Mouse (Mus musculus) macrophage (primary cell): ENCODE data around the gene A730061H03Rik. TPM values are rescaled to one million over a fixed set of nuclear protein-coding genes. Genes with fewer than 3 reads are reported as not detected.

Source experiments
- H3K27ac ChIP-seq: fragments of 350-480 bp; formaldehyde crosslinking; 2 replicates; pipeline ENCODE4 v1.9.0; 2021
- H3K36me3 ChIP-seq: fragments of 350-480 bp; formaldehyde crosslinking; 2 replicates; pipeline ENCODE4 v1.9.0; 2021; ENCODE audit errors: inconsistent target
- H3K4me3 ChIP-seq: fragments of 350-480 bp; formaldehyde crosslinking; 2 replicates; pipeline ENCODE4 v1.9.0; 2021; ENCODE audit errors: inconsistent target
- H3K79me2 ChIP-seq: fragments of 350-480 bp; formaldehyde crosslinking; 2 replicates; pipeline ENCODE4 v1.9.0; 2021; ENCODE audit errors: inconsistent target
- WGBS: methylation state at CpG from one replicate; pipeline ENCODE4 v1.1.7; 2026; ENCODE audit warnings: inconsistent platforms; ENCODE audit not compliant: missing documents; 5-methylcytosine and 5-hydroxymethylcytosine counted together
- polyA plus RNA-seq: library from polyadenylated mRNA; stranded (reverse); fragments of 250-400 nt; gene quantifications from 3 replicates; pipeline ENCODE4 v1.2.4, GENCODE M21; 2018; ENCODE audit warnings: inconsistent platforms

The A730061H03Rik gene
- polyA plus RNA-seq, 1 experiment from 2014 or later = not detected

DNA sequence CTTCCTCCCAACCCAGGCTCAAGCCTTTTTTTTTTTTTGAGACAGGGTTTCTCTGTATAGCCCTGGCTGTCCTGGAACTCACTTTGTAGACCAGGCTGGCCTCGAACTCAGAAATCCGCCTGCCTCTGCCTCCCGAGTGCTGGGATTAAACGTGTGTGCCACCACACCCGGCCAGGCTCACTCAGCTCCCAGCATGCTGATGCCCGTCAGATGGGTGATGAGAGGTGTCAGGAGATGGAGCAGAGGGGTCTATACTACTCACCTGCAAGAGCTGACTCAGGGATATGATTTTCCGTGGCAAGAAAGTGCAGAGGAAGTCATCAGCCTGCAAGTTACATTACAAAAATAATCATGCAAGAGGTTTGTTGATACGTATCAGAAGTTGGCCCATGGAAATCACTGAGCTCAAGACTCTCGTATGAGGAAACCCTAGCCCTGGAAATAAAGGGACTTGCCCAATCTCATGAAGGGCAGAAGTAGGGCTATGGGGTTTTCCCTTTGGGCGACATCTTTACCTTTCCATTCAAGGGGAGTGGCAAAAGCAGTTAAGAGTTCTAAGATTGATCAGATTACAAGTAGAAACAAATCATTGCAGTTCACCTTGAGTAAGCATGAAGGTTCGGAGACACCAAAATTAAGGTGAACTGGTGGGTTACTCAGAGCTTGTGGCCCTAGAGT lies 29.7 kb upstream of the A730061H03Rik start:
- peaks cover 29% of the 10 kb centered on the region for H3K36me3 ChIP-seq
- H3K79me2 ChIP-seq = peaks cover 63% of the 10 kb centered on the region
- H3K27ac ChIP-seq = peak overlapping the region; percentile 98
- WGBS = 64% methylated on average over 11 of the region's 11 CpGs
- peak overlapping the region; percentile 97 for H3K4me3 ChIP-seq

GRCm38 (mm10) chr14:55589271-55589670 lies 29.1 kb upstream of the A730061H03Rik start:
- no peak overlapping the region for H3K27ac ChIP-seq
- WGBS = 87% methylated on average over 3 of the region's 5 CpGs
- H3K79me2 ChIP-seq = peaks cover 60% of the 10 kb centered on the region
- H3K36me3 ChIP-seq = peaks cover 23% of the 10 kb centered on the region
- no peak overlapping the region for H3K4me3 ChIP-seq

- 66% methylated on average over 2 of the region's 2 CpGs for WGBS
- Histone ChIP-seq H3K36me3 (peaks cover 30% of the 10 kb centered on the region), H3K27ac (peak overlapping the region; percentile 43), H3K79me2 (peaks cover 34% of the 10 kb centered on the region), H3K4me3 (no peak overlapping the region)
Observed at GRCm38 (mm10) chr14:55586149-55586548, 25.9 kb upstream of the A730061H03Rik start.

- peaks cover 35% of the 10 kb centered on the region for H3K36me3 ChIP-seq
- peak overlapping the region; percentile 70; the same call in 1 of the 2 replicates for H3K4me3 ChIP-seq
- H3K79me2 ChIP-seq = peaks cover 32% of the 10 kb centered on the region
- 60% methylated on average over 6 of the region's 6 CpGs for WGBS
- peak overlapping the region; percentile 43 for H3K27ac ChIP-seq
Observed at GRCm38 (mm10) chr14:55585566-55585960, 25.4 kb upstream of the A730061H03Rik start.

GRCm38 (mm10) chr14:55584702-55585565 lies 24.7 kb upstream of the A730061H03Rik start, which contains the start of gene Emc9:
Gene Emc9, minus strand, starts transcription at chr14:55585302.
- H3K4me3 ChIP-seq = peak within 1 kb of the TSS; percentile 70
- peaks cover 31% of the 10 kb centered on the region for H3K79me2 ChIP-seq
- WGBS = 12% methylated on average over 41 of the region's 43 CpGs
- peaks cover 42% of the 10 kb centered on the region for H3K36me3 ChIP-seq
- H3K27ac ChIP-seq = peak within 1 kb of the TSS; percentile 43

DNA sequence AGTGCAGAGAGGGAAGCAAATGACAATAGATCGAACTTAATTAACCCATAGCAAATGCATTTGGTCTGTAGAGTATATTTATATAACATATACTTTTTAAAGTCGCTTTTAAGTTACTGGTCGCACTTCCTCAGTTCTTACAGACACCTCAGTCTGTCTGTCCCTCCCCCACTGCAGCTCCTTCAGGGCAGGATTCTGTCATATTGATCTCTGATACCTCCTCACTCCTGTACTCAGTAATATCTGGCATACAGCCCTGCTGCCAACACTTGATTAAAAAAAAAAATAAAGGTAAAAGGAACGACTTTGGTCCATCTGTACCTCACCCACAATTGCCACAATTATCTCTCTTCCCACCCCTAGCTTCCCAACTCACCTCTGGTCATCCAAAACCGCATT lies 24.1 kb upstream of the A730061H03Rik start:
- 23% methylated on average over 5 of the region's 5 CpGs for WGBS
- H3K4me3 ChIP-seq = peak overlapping the region; percentile 70
- H3K27ac ChIP-seq = peak overlapping the region; percentile 17
- H3K79me2 ChIP-seq = peaks cover 31% of the 10 kb centered on the region
- peaks cover 47% of the 10 kb centered on the region for H3K36me3 ChIP-seq

DNA sequence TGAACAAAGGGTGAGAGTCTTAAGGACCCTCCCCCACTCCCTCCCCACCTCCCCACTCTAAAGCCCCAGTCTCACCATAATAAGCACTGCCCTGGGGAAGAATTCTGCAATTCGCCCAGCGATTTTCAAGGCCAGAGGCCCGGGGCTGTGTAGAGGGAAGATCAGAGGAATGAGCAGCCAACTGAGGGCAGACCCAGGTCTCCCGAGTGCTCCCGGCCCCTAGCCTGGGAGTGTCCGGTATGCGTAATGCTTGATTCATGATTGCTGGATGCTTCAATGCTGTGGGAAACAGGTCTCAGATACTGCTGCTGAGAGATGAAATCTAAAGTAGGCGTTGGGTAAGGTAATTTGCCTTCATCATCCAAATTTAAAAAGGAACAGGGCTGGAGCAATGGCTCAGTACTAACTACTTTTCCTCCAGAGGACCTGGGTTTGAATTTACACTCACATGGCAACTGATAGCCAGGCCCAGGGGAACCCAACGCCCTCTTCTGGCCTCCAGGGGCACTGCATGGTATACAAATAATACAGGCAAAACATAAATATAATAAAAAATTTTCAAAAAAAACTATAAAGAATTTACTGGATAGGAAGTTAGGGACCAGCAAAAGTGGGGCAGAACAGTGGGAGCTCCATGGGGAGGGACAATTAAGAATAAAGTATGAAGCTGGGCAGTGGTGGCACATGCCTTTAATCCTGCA lies 21.9 kb upstream of the A730061H03Rik start:
- Histone ChIP-seq H3K4me3 (no peak overlapping the region), H3K36me3 (peaks cover 27% of the 10 kb centered on the region), H3K27ac (no peak overlapping the region), H3K79me2 (peaks cover 26% of the 10 kb centered on the region)
- WGBS = 80% methylated on average over 9 of the region's 9 CpGs

DNA sequence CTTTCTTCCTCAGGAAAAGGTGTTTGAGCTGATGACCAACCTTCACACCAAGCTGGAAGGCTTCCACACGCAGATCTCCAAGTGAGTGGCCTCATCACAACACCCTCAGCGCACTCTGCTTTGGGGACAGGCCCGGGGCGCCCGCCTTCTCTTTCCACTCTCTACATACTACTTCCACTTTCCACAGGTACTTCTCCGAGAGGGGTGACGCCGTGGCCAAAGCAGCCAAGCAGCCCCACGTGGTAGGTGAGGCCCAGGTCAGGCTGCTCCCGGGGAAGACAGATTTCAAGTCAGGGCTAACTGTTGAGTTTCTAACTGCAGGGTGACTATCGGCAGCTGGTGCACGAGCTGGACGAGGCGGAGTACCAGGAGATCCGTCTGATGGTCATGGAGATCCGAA lies 20.5 kb upstream of the A730061H03Rik start:
- peaks cover 26% of the 10 kb centered on the region for H3K79me2 ChIP-seq
- no peak overlapping the region for H3K4me3 ChIP-seq
- H3K27ac ChIP-seq = no peak overlapping the region
- peaks cover 25% of the 10 kb centered on the region for H3K36me3 ChIP-seq
- 86% methylated on average over 14 of the region's 16 CpGs for WGBS

GRCm38 (mm10) chr14:55579511-55580496 lies 19.6 kb upstream of the A730061H03Rik start:
- Histone ChIP-seq H3K36me3 (peaks cover 25% of the 10 kb centered on the region), H3K27ac (no peak overlapping the region), H3K79me2 (peaks cover 26% of the 10 kb centered on the region), H3K4me3 (no peak overlapping the region; the same call in 1 of the 2 replicates)
- WGBS = 92% methylated on average over 22 of the region's 23 CpGs

DNA sequence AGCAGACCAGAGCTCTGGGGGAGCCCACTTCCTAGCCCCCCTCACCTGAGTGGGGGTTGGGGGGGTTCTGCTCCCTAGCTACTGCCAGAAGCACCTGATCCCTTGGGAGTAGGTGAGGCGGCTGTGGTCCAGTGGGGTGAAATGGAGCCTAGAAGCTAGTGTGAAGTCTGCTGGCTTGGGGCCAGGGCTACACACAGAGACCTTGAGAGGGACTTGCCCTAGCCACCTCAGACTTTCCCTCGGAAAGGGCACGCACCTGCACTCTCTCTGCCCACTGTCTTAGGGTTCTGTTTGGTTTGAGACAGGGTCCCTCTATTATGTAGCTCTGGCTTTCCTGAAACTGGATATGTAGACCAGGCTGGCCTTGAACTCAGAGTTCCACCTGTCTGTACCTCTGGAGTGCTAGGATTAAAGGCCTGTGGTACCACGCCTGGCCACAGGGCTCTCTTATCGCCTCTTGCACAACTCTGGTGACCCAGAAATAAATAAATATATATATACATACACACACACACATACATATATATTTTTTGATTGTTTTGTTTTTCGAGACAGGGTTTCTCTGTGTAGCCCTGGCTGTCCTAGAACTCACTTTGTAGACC lies 18.6 kb upstream of the A730061H03Rik start:
- peak overlapping the region; percentile 95 for H3K4me3 ChIP-seq

GRCm38 (mm10) chr14:55577871-55578667 lies 17.9 kb upstream of the A730061H03Rik start, which contains the start of gene Psme1:
Gene Psme1, plus strand, starts transcription at chr14:55578123.
- WGBS = 2% methylated on average over 32 of the region's 32 CpGs

More for the DNA sequence above, 18.6 kb upstream of the A730061H03Rik start:
- Histone ChIP-seq H3K79me2 (peaks cover 22% of the 10 kb centered on the region), H3K36me3 (peaks cover 25% of the 10 kb centered on the region), H3K27ac (peak overlapping the region; percentile 85)
- WGBS = 0% methylated on average over 5 of the region's 6 CpGs

DNA sequence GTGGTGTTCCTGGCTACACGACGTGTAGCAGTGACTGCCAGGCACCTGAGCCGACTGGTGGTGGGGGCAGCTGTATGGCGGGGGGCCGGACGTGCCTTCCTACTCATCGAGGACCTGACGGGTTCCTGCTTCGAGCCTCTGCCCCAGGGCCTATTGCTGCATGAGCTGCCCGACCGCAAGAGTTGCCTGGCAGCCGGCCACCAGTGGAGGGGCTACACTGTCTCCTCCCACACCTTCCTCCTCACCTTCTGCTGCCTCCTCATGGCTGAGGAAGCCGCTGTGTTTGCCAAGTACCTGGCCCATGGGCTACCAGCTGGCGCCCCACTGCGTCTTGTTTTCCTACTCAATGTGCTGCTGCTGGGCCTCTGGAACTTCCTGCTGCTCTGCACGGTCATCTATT lies 16.2 kb upstream of the A730061H03Rik start:
- H3K27ac ChIP-seq = no peak overlapping the region

More at GRCm38 (mm10) chr14:55577871-55578667, 17.9 kb upstream of the A730061H03Rik start, which contains the start of gene Psme1:
- Histone ChIP-seq H3K36me3 (peaks cover 25% of the 10 kb centered on the region), H3K27ac (peak within 1 kb of the TSS; percentile 85), H3K4me3 (peak within 1 kb of the TSS; percentile 95), H3K79me2 (peaks cover 22% of the 10 kb centered on the region)

More for the DNA sequence above, 16.2 kb upstream of the A730061H03Rik start:
- Histone ChIP-seq H3K36me3 (peaks cover 19% of the 10 kb centered on the region), H3K4me3 (no peak overlapping the region), H3K79me2 (peaks cover 22% of the 10 kb centered on the region)
- WGBS = 64% methylated on average over 6 of the region's 16 CpGs
